Mouse (Mus musculus): ENCODE data around the gene Plxdc1. TPM values are rescaled to one million over a fixed set of nuclear protein-coding genes. Genes with fewer than 3 reads are reported as not detected.

Gene Plxdc1
- polyA plus RNA-seq, 1 experiment from 2014 or later = 1.8 TPM

DNA sequence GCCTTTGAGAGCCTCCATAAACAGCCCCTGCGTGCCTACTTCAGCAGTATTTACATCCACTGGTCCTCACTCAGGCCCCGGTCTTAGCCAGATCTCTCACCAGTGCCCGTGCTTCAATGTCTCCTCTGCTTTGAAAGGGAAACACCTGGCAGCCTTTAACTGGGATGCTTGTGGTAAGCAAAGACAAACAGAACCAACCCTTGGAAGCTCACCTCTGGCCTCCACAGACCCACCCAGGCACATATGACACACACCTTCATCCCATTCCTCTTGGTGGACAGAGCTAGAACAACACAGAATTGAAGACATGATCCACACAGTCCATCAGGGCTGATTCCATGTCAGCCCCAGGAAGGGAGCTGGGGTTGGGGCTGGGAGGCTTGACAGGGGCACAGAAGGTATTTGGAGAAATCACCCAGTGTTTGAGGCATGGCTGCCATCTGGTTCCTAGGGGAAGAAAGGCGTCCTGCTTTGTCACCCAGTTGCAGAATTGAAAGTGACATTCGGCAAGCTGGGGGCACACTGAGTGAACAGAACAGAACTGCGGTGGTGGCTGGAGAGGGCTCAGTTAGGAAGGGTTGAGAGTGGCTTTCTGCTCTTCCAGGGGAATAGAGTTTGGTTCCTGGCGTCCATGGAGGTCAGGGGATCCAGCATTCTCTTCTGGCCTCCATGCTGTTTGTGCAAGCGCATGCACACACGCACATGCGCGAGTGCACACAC is 12.0 kb upstream of the Plxdc1 start:
- no peak overlapping the region for H3K4me2 ChIP-seq
- peaks cover 9% of the 10 kb centered on the region; the same call in 1 of the 2 replicates for H3K27me3 ChIP-seq (replicated peaks)
- 82% methylated on average over 11 of the region's 11 CpGs for WGBS
- H3K4me3 ChIP-seq = no peak overlapping the region
- no peak overlapping the region for H3K9ac ChIP-seq
- no peaks in the 10 kb centered on the region for H3K36me3 ChIP-seq (replicated peaks)
- no peak overlapping the region for H3K27ac ChIP-seq
- no peak for ATAC-seq (replicated peaks)
- no peaks in the 10 kb centered on the region for H3K9me3 ChIP-seq
- peaks cover 24% of the 10 kb centered on the region for H3K4me1 ChIP-seq

DNA sequence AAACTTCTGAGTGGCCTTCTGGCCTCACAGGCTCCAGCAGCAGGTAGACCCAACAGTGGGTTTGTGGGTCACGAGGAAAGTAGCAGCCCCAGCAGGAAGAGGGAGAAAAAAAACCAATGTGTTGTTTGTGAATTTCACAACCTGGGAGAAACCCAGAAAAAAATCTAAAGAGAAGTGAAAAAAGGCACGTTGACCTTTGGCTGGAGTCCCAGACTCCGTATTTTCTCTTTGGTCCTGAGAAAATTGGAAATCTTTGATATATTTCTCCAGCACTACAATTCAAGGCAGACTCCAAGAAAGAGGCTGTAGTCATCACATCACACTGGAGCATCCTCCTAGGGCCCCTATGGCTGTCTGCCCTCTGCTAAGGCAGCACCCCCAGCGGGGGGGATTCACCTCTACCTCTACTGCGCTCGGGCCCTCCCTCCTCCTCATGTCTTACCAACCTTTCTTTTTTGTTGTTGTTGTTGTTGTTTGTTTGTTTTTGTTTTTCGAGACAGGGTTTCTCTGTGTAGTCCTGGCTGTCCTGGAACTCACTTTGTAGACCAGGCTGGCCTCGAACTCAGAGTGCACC is 11.2 kb upstream of the Plxdc1 start:
- Histone ChIP-seq H3K36me3 (replicated peaks) (no peaks in the 10 kb centered on the region), H3K9ac (no peak overlapping the region), H3K4me3 (no peak overlapping the region), H3K27ac (no peak overlapping the region), H3K4me1 (peaks cover 19% of the 10 kb centered on the region), H3K4me2 (no peak overlapping the region), H3K9me3 (no peaks in the 10 kb centered on the region), H3K27me3 (replicated peaks) (peaks cover 9% of the 10 kb centered on the region; the same call in 1 of the 2 replicates)
- WGBS = 80% methylated on average over 8 of the region's 8 CpGs
- ATAC-seq (replicated peaks) = no peak

DNA sequence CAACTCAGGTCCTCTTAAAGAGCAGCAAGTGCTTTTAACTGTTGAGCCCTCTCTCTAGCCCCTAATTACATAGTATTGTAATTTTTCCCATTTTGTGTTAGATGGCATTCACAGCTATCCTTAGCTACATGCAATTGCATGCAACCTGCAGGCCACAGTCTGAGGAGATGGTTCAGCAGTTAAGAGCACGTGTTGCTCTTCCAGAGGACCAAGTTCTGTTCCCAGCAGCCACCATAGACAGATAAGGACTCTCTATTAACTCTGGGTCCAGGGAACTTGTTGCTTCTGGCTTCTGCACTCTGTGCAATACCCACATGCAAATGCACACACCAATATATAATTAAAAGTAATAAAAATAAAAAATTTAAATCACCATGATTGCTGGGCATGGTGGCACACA is 10.4 kb upstream of the Plxdc1 start:
- WGBS = 47% methylated on average over 1 of the region's 1 CpGs

DNA sequence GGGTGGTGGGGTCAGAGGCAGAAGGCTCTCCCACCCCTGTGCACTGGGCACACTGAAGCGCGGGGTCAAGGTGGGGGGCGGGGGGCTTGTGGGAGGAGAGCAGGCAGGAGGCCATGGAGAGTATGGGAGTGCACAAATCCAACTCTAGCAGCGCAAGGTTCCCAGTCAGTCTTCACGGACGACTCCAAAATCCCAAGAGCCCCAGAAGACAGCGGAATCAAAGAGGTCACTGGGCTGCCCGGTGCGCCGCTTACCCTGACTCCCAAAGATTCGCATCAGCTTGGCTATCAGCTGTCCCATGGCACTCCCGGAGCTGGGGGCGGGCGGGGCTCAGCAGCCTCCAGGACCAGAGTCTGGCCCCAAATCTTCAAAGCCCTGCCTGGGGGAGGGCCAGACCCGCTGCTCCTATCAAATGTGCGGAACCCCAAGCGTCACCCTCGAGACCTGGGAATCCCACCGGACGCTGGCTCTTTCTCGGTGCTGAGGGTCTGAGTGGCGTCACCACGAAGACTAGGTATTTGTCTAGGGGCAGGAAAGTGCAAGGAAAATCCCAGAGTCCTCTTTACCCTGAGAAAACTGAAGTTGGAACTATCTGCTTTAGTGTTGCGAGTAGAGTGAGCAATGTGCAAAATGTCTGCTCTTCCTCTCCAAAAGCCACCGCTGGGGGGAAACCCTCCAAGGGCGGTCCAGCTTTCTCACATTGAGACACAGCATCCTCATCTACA is 9.5 kb upstream of the Plxdc1 start, which contains the start of gene Arl5c:
TSS of gene Arl5c (minus strand) at position 618 of the 725 bp plus-strand sequence.
- H3K9ac ChIP-seq = peak within 1 kb of the TSS; percentile 28
- under 1% methylated on average over 26 of the region's 26 CpGs for WGBS

More for the DNA sequence above, 10.4 kb upstream of the Plxdc1 start:
- peaks cover 9% of the 10 kb centered on the region; the same call in 1 of the 2 replicates for H3K27me3 ChIP-seq (replicated peaks)
- peaks cover 19% of the 10 kb centered on the region for H3K4me1 ChIP-seq
- H3K9ac ChIP-seq = no peak overlapping the region
- no peak for ATAC-seq (replicated peaks)
- H3K36me3 ChIP-seq (replicated peaks) = no peaks in the 10 kb centered on the region
- H3K4me3 ChIP-seq = no peak overlapping the region
- no peak overlapping the region for H3K27ac ChIP-seq
- H3K4me2 ChIP-seq = no peak overlapping the region
- H3K9me3 ChIP-seq = no peaks in the 10 kb centered on the region

DNA sequence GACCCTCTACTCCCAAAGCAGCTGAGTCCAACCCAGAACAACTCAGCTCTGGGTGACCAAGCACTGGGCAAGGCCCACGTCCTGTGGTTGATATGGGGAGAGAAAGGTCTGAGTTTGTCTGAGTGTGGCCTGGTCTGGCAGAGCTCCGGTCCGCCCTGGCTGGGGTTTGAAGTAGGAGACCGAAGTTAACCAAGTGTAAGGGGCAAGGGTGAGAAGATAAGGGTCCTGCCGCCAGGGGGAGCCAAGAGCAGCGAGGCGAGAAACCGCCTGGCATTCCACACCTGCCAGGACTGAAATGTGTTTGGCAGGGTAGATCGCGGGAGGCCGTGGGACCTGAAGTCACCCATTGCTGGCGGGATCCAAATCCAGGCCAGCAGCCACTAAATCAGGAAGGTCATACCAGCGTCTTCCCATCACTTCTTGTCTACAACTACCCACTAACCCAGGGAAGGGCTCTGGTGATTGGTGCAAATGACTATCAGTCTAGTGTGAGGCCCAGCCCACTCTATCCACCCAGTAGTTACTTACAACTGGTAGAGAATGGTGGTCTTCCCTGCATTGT is 8.4 kb upstream of the Plxdc1 start:
- WGBS = 7% methylated on average over 13 of the region's 13 CpGs
- H3K4me1 ChIP-seq = peaks cover 27% of the 10 kb centered on the region
- H3K4me3 ChIP-seq = peak overlapping the region; percentile 41
- no peaks in the 10 kb centered on the region for H3K9me3 ChIP-seq
- peak overlapping the region; percentile 28; the same call in 1 of the 2 replicates for H3K9ac ChIP-seq
- peaks cover 9% of the 10 kb centered on the region; the same call in 1 of the 2 replicates for H3K27me3 ChIP-seq (replicated peaks)
- H3K4me2 ChIP-seq = peak overlapping the region; percentile 80
- no peaks in the 10 kb centered on the region for H3K36me3 ChIP-seq (replicated peaks)
- H3K27ac ChIP-seq = no peak overlapping the region
- peak; percentile 61; the same call in 1 of the 2 replicates for ATAC-seq (replicated peaks)

More for the DNA sequence above, 9.5 kb upstream of the Plxdc1 start, which contains the start of gene Arl5c:
- no peaks in the 10 kb centered on the region for H3K36me3 ChIP-seq (replicated peaks)
- H3K9me3 ChIP-seq = no peaks in the 10 kb centered on the region
- peak within 1 kb of the TSS; percentile 80 for H3K4me2 ChIP-seq
- peak; percentile 54 for ATAC-seq (replicated peaks)
- peaks cover 19% of the 10 kb centered on the region for H3K4me1 ChIP-seq
- H3K4me3 ChIP-seq = peak within 1 kb of the TSS; percentile 41
- peaks cover 9% of the 10 kb centered on the region; the same call in 1 of the 2 replicates for H3K27me3 ChIP-seq (replicated peaks)
- H3K27ac ChIP-seq = no peak within 1 kb of the TSS

DNA sequence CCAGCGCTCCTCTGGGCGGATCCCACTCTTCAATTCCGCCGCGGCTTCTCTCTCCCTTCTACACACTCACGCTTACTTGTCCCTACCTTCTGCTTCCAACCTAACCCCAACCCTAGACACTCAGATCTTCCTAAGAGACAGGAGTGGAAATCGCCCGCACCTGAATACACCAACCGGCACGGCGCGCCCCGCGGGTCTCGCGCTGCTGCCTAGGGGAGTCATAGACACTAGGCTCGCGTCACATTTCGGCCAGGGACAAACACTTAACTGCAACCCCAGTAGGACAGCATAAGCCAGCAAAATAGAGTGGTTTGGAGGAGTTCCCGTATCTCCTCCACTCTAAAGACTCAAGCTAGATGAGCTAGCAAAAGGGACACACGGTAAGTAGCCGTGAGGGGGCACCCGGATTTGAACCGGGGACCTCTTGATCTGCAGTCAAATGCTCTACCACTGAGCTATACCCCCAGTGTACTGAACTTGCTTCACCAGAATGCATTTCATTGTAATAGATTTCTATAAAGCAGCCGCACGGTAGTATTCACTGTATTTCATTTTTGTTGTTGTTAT is 2.4 kb upstream of the Plxdc1 start:
- Histone ChIP-seq H3K9me3 (no peaks in the 10 kb centered on the region), H3K27me3 (replicated peaks) (peaks cover 24% of the 10 kb centered on the region), H3K27ac (peak overlapping the region; percentile 90), H3K36me3 (replicated peaks) (no peaks in the 10 kb centered on the region), H3K4me1 (peaks cover 26% of the 10 kb centered on the region), H3K4me3 (peak overlapping the region; percentile 98), H3K9ac (peak overlapping the region; percentile 88), H3K4me2 (peak overlapping the region; percentile 89)
- ATAC-seq (replicated peaks) = peak; percentile 89
- WGBS = under 1% methylated on average over 26 of the region's 26 CpGs

DNA sequence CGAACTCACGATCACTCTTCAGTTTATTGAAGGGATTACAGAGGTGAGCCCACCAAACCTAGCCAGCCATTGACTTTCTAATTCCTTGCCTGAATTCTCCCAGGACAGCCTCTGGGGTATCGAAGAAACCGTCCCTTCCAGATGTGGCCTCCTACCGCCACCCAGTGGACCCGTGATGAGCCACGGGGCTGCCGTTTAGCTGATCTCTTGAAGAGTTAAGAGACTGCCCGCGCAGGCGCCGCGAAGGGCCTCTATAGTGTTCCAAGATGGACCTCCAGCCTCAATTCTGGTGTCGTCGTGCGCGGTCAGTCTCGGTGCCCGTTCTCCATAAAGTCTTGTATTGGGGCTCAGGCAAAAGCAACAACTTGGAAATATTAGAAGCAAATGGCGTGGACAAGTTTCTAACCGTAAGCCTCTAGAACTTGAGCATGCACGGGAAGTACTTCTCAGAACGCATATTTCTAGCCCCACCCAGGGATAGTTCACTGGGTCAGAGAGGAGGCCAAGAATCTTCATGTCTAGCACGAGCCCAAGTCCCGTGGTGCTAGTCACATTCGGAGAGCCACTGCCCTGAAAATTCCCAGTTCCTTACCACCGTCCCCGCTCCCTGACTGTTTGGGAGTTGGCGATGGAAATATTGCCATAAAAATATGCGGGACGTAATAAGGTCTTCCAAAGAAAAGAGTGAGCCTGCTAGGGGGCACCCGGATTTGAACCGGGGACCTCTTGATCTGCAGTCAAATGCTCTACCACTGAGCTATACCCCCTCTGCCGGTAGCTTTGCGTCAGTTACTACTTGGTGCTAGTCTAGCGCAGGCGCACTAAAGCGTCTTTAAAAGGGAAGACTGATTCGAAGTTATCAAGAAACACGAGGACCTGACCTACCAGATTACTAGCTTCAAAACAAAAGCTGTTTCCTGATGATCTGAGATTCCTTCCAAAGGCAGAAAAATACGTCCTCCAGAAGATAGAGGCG is 1.6 kb upstream of the Plxdc1 start:
- Histone ChIP-seq H3K27me3 (replicated peaks) (peaks cover 24% of the 10 kb centered on the region), H3K27ac (peak overlapping the region; percentile 90), H3K4me3 (peak overlapping the region; percentile 98), H3K4me2 (peak overlapping the region; percentile 89), H3K36me3 (replicated peaks) (no peaks in the 10 kb centered on the region), H3K4me1 (peaks cover 26% of the 10 kb centered on the region), H3K9me3 (no peaks in the 10 kb centered on the region), H3K9ac (peak overlapping the region; percentile 88)
- peak; percentile 91 for ATAC-seq (replicated peaks)
- WGBS = under 1% methylated on average over 42 of the region's 42 CpGs

DNA sequence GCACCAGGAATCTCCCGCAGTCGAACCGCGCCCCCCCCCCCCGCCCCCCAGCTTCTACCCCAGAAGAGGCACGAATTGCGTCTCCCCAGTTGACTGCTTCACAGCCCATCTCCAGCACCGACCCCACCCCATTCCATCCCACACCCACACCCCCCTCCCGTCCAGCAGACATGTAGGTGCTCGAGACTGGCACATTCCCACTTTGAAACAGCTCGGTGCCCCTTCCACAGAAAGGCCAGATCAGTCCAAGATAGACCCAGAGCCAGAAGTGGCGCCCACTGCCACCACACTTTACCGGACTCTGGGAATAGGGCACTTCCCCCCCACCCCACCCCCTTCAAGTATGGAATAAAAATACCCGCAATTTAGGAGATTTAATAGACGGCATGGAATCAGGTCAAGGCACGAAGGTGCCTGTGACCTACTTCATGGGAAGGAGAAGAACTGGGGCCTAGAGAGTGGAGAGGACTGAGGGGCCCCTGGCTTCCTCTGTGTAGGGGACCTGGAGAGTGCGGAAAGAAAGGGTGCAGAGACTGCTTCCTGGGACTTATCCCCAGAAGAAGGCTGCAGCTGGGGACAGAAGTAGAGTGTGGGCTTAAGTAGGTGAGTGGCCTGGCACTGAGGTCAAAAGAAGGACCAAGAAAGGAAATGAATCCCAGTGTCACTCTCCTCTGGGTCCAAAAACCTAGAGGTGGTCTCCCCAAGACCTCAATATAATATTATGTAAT is 658 bp upstream of the Plxdc1 start:
- Histone ChIP-seq H3K27me3 (replicated peaks) (peaks cover 24% of the 10 kb centered on the region), H3K36me3 (replicated peaks) (no peaks in the 10 kb centered on the region), H3K27ac (peak overlapping the region; percentile 81; the same call in 1 of the 2 replicates), H3K9ac (peak overlapping the region; percentile 40; the same call in 1 of the 2 replicates), H3K9me3 (no peaks in the 10 kb centered on the region), H3K4me2 (peak overlapping the region; percentile 89), H3K4me3 (peak overlapping the region; percentile 98), H3K4me1 (peaks cover 26% of the 10 kb centered on the region)
- WGBS = 30% methylated on average over 14 of the region's 17 CpGs
- ATAC-seq (replicated peaks) = no peak

DNA sequence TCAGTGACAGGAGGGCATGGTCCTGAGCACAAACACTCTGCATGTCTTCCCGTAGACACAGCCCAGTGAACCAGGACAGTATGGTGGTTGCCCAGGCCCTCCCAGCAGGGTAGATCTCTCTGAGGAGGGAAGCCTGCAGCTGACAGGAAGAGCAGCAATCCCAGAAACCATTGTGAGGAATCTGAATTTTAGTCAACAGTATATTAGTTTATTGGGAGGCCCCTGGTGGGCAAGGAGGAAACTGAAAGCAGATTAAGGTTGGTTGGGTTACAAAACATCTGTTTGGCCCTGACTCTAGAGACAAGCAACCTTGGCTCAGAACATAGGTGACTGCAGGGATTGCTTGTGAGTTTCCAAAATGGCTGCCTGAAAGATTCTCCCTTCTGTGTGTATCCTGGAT is 2.3 kb downstream of the Plxdc1 start:
- Histone ChIP-seq H3K36me3 (replicated peaks) (no peaks in the 10 kb centered on the region), H3K27ac (no peak overlapping the region), H3K4me2 (no peak overlapping the region), H3K9me3 (no peaks in the 10 kb centered on the region), H3K4me1 (peaks cover 11% of the 10 kb centered on the region; the same call in 1 of the 2 replicates), H3K4me3 (no peak overlapping the region), H3K9ac (no peak overlapping the region), H3K27me3 (replicated peaks) (peaks cover 24% of the 10 kb centered on the region)
- ATAC-seq (replicated peaks) = no peak
- 74% methylated on average over 1 of the region's 1 CpGs for WGBS

DNA sequence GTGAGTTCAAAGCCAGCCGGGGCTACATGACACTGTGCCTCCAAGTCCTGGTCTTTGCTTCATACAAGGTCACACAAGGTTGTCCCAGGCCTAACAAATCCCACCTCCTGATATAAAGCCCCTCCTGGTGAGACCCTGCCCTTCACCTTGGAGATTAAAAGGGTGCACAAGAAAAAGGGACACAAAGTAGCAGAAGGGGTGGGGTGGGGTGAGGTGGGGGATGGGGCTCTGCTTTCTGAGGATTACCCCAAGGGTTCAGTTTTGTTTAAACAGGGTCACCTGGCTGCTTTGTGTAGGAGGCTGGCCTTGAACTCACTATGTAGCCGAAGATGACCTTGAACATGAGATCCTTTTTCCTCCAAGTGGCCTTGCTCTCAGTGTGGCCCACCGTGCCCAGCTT is 2.7 kb downstream of the Plxdc1 start:
- no peak overlapping the region for H3K9ac ChIP-seq
- peaks cover 11% of the 10 kb centered on the region; the same call in 1 of the 2 replicates for H3K4me1 ChIP-seq
- no peaks in the 10 kb centered on the region for H3K9me3 ChIP-seq
- H3K4me3 ChIP-seq = no peak overlapping the region
- WGBS = 89% methylated on average over 3 of the region's 3 CpGs
- peaks cover 24% of the 10 kb centered on the region for H3K27me3 ChIP-seq (replicated peaks)
- H3K4me2 ChIP-seq = no peak overlapping the region
- no peak overlapping the region for H3K27ac ChIP-seq
- no peak for ATAC-seq (replicated peaks)
- H3K36me3 ChIP-seq (replicated peaks) = no peaks in the 10 kb centered on the region
